Mouse (Mus musculus) CH12.LX (cell line): ENCODE data around the gene Cryaa. TPM values are rescaled to one million over a fixed set of nuclear protein-coding genes. Genes with fewer than 3 reads are reported as not detected.

ENCODE experiments used
- DNase-seq: peaks from one replicate; pipeline ENCODE4 v3.0.0-alpha.2; 2013; ENCODE audit errors: extremely low read depth
- H3K27ac ChIP-seq: 2 replicates; pipeline ENCODE4 v1.5.1; 2012; ENCODE audit warnings: low read depth, mild to moderate bottlenecking, control low read depth, moderate library complexity; ENCODE audit not compliant: insufficient read depth
- H3K27me3 ChIP-seq: replicated peaks from 2 replicates; pipeline ENCODE3; 2012; ENCODE audit warnings: inconsistent platforms
- H3K36me3 ChIP-seq, 2 experiments: replicated peaks in 1 of 2; 2 replicates each; pipeline versions ENCODE3 to v1.6.1; 2012; ENCODE audit warnings: inconsistent platforms in 1 of 2, low read length in 1 of 2, mild to moderate bottlenecking in 1 of 2, mixed read lengths in 1 of 2, moderate library complexity in 1 of 2; ENCODE audit not compliant: control insufficient read depth in 1 of 2, insufficient read depth in 1 of 2
- H3K4me1 ChIP-seq, 2 experiments: 2 replicates each; pipeline ENCODE4 v1.6.1; 2012; ENCODE audit warnings: inconsistent platforms in 1 of 2, moderate library complexity in 1 of 2; ENCODE audit not compliant: insufficient read depth in 2 of 2, control insufficient read depth in 1 of 2
- H3K4me2 ChIP-seq: 2 replicates; pipeline ENCODE4 v1.6.1; 2012; ENCODE audit warnings: low read depth, mild to moderate bottlenecking, control low read depth; ENCODE audit not compliant: poor library complexity, insufficient read depth, severe bottlenecking
- H3K4me3 ChIP-seq, 3 experiments: fragments of 150-350 bp in 1 of 3; sonication (generic) in 1 of 3; replicated peaks in 1 of 3; 2 replicates each; pipeline versions ENCODE3 to v1.5.1; 2011 to 2012; ENCODE audit warnings: low read depth in 2 of 3, low read length in 2 of 3, mild to moderate bottlenecking in 2 of 3, moderate library complexity in 2 of 3, control low read depth in 1 of 3, improper control_type of control experiment in 1 of 3, inconsistent platforms in 1 of 3, mixed read lengths in 1 of 3; ENCODE audit not compliant: poor library complexity in 1 of 3
- H3K79me2 ChIP-seq: replicated peaks from 2 replicates; pipeline ENCODE4 v1.6.1; 2012; ENCODE audit warnings: mild to moderate bottlenecking, moderate library complexity; ENCODE audit not compliant: control insufficient read depth, poor library complexity, insufficient read depth, severe bottlenecking; ENCODE audit errors: extremely low read depth
- H3K9ac ChIP-seq: 2 replicates; pipeline ENCODE4 v1.6.1; 2012; ENCODE audit warnings: low read depth, mild to moderate bottlenecking, control low read depth, moderate library complexity; ENCODE audit not compliant: insufficient read depth
- H3K9me3 ChIP-seq: replicated peaks from 2 replicates; pipeline ENCODE3; 2012; ENCODE audit warnings: low read length, inconsistent platforms, mixed read lengths
- BHLHE40 ChIP-seq: IDR thresholded peaks from 2 replicates; pipeline ENCODE4 v1.6.1; 2011; ENCODE audit warnings: mild to moderate bottlenecking, low read depth, low read length, improper control_type of control experiment
- CHD2 ChIP-seq: IDR thresholded peaks from 2 replicates; pipeline ENCODE4 v1.6.1; 2011; ENCODE audit warnings: low read length, improper control_type of control experiment
- CTCF ChIP-seq, 2 experiments: IDR thresholded peaks in 1 of 2; conservative IDR thresholded peaks in 1 of 2; 2 replicates each; pipeline ENCODE4 v1.5.1; 2011 to 2012; ENCODE audit warnings: low read depth in 2 of 2, low read length in 2 of 2, improper control_type of control experiment in 1 of 2, inconsistent platforms in 1 of 2, mild to moderate bottlenecking in 1 of 2, moderate library complexity in 1 of 2
- E2F4 ChIP-seq: IDR thresholded peaks from 2 replicates; pipeline ENCODE4 v1.6.1; 2011; ENCODE audit warnings: low read depth, low read length, improper control_type of control experiment; ENCODE audit not compliant: insufficient replicate concordance
- ELF1 ChIP-seq: IDR thresholded peaks from 2 replicates; pipeline ENCODE4 v1.6.1; 2014; ENCODE audit warnings: low read depth, mild to moderate bottlenecking, inconsistent platforms, low read length, improper control_type of control experiment
- EP300 ChIP-seq: IDR thresholded peaks from 2 replicates; pipeline ENCODE4 v1.6.1; 2011; ENCODE audit warnings: low read length, improper control_type of control experiment
- ETS1 ChIP-seq: conservative IDR thresholded peaks from 2 replicates; pipeline ENCODE4 v1.6.1; 2012; ENCODE audit warnings: low read depth, mild to moderate bottlenecking, inconsistent platforms, low read length, improper control_type of control experiment, moderate library complexity
- GABPA ChIP-seq: IDR thresholded peaks from 2 replicates; pipeline ENCODE4 v1.6.1; 2012; ENCODE audit warnings: low read depth, low read length, improper control_type of control experiment, inconsistent platforms; ENCODE audit not compliant: insufficient replicate concordance
- HCFC1 ChIP-seq: IDR thresholded peaks from 2 replicates; pipeline ENCODE4 v1.6.1; 2012; ENCODE audit warnings: low read depth, mild to moderate bottlenecking, inconsistent platforms, low read length, improper control_type of control experiment
- JUND ChIP-seq: conservative IDR thresholded peaks from 2 replicates; pipeline ENCODE4 v1.6.1; 2011; ENCODE audit warnings: low read depth, low read length, improper control_type of control experiment
- KAT2A ChIP-seq: IDR thresholded peaks from 2 replicates; pipeline ENCODE4 v1.6.1; 2012; ENCODE audit warnings: low read length, improper control_type of control experiment, inconsistent platforms; ENCODE audit not compliant: insufficient replicate concordance
- MAFK ChIP-seq: IDR thresholded peaks from 2 replicates; pipeline ENCODE4 v1.6.1; 2011; ENCODE audit warnings: low read length, improper control_type of control experiment; ENCODE audit not compliant: insufficient replicate concordance
- MAX ChIP-seq: IDR thresholded peaks from 2 replicates; pipeline ENCODE4 v1.6.1; 2011; ENCODE audit warnings: low read length, improper control_type of control experiment
- MAZ ChIP-seq: IDR thresholded peaks from 2 replicates; pipeline ENCODE4 v1.6.1; 2012; ENCODE audit warnings: low read depth, mild to moderate bottlenecking, inconsistent platforms, low read length, improper control_type of control experiment, moderate library complexity
- MEF2A ChIP-seq: IDR thresholded peaks from 2 replicates; pipeline ENCODE4 v1.6.1; 2014; ENCODE audit warnings: low read depth, mild to moderate bottlenecking, inconsistent platforms, low read length, improper control_type of control experiment, borderline replicate concordance
- MXI1 ChIP-seq: IDR thresholded peaks from 2 replicates; pipeline ENCODE4 v1.6.1; 2011; ENCODE audit warnings: mild to moderate bottlenecking, low read depth, low read length, improper control_type of control experiment
- MYC ChIP-seq: IDR thresholded peaks from 2 replicates; pipeline ENCODE4 v1.6.1; 2011; ENCODE audit warnings: low read depth, mild to moderate bottlenecking, improper control_type of control experiment, low read length
- NELFE ChIP-seq: IDR thresholded peaks from 2 replicates; pipeline ENCODE4 v1.6.1; 2011; ENCODE audit warnings: low read depth, low read length, improper control_type of control experiment
- NRF1 ChIP-seq: IDR thresholded peaks from 2 replicates; pipeline ENCODE4 v1.6.1; 2014; ENCODE audit warnings: low read depth, mild to moderate bottlenecking, inconsistent platforms, low read length, improper control_type of control experiment, moderate library complexity
- POLR2A ChIP-seq: IDR thresholded peaks from 2 replicates; pipeline ENCODE4 v1.6.1; 2011; ENCODE audit warnings: low read depth, mild to moderate bottlenecking, improper control_type of control experiment, low read length
- POLR2AphosphoS2 ChIP-seq: IDR thresholded peaks from 2 replicates; pipeline ENCODE4 v1.6.1; 2011; ENCODE audit warnings: low read depth, low read length, improper control_type of control experiment
- RCOR1 ChIP-seq: conservative IDR thresholded peaks from 2 replicates; pipeline ENCODE4 v1.6.1; 2012; ENCODE audit warnings: low read depth, mild to moderate bottlenecking, inconsistent platforms, low read length, improper control_type of control experiment
- SMC3 ChIP-seq: IDR thresholded peaks from 2 replicates; pipeline ENCODE4 v1.6.1; 2011; ENCODE audit warnings: low read depth, low read length, improper control_type of control experiment
- TBP ChIP-seq: conservative IDR thresholded peaks from 2 replicates; pipeline ENCODE4 v1.6.1; 2011; ENCODE audit warnings: low read depth, low read length, improper control_type of control experiment
- TCF12 ChIP-seq: IDR thresholded peaks from 2 replicates; pipeline ENCODE4 v1.6.1; 2014; ENCODE audit warnings: low read depth, mild to moderate bottlenecking, inconsistent platforms, low read length, improper control_type of control experiment
- UBTF ChIP-seq: IDR thresholded peaks from 2 replicates; pipeline ENCODE4 v1.6.1; 2012; ENCODE audit warnings: low read depth, mild to moderate bottlenecking, inconsistent platforms, low read length, improper control_type of control experiment, moderate library complexity
- USF2 ChIP-seq: conservative IDR thresholded peaks from 2 replicates; pipeline ENCODE4 v1.6.1; 2011; ENCODE audit warnings: low read depth, low read length, improper control_type of control experiment
- ZC3H11A ChIP-seq: IDR thresholded peaks from 2 replicates; pipeline ENCODE4 v1.6.1; 2012; ENCODE audit warnings: low read depth, mild to moderate bottlenecking, inconsistent platforms, low read length, improper control_type of control experiment
- ZMIZ1 ChIP-seq: IDR thresholded peaks from 2 replicates; pipeline ENCODE4 v1.6.1; 2012; ENCODE audit warnings: low read depth, mild to moderate bottlenecking, inconsistent platforms, low read length, improper control_type of control experiment
- ZNF384 ChIP-seq: IDR thresholded peaks from 2 replicates; pipeline ENCODE4 v1.6.1; 2012; ENCODE audit warnings: low read depth, low read length, improper control_type of control experiment, inconsistent platforms
- dilution Hi-C: fragments of 300-500 bp; cut with MboI; formaldehyde crosslinking; loops from 2 replicates; pipeline ENCODE4 v1.14.3; 2020; ENCODE audit warnings: low sequenced_read_pairs; ENCODE audit not compliant: extremely low pct_unique_long_range_greater_than_20kb, extremely low pct_ligation_motif_present
- in situ Hi-C: fragments of 300-500 bp; cut with MboI; formaldehyde crosslinking; loops from 3 replicates; pipeline ENCODE4 v1.14.3; 2019; ENCODE audit warnings: low sequenced_read_pairs, low pct_ligation_motif_present, low pct_unique_long_range_greater_than_20kb, mixed read lengths
- polyA plus RNA-seq: library from polyadenylated mRNA; unstranded; fragments of >175 nt; gene quantifications from 2 replicates; pipeline ENCODE4 v1.2.1, GENCODE M21; 2012; ENCODE audit warnings: low read depth; ENCODE audit not compliant: insufficient read length
- total RNA-seq, 2 experiments: library from RNA; depleted of rRNA; stranded (reverse); fragments of 300-350 nt in 1 of 2; fragments of >200 nt in 1 of 2; gene quantifications; 2 replicates each; pipeline ENCODE4 v1.2.3; 2012 to 2014

Cryaa gene
- total and polyA plus RNA-seq, 3 experiments = 0.51 TPM; not detected in 2

DNA sequence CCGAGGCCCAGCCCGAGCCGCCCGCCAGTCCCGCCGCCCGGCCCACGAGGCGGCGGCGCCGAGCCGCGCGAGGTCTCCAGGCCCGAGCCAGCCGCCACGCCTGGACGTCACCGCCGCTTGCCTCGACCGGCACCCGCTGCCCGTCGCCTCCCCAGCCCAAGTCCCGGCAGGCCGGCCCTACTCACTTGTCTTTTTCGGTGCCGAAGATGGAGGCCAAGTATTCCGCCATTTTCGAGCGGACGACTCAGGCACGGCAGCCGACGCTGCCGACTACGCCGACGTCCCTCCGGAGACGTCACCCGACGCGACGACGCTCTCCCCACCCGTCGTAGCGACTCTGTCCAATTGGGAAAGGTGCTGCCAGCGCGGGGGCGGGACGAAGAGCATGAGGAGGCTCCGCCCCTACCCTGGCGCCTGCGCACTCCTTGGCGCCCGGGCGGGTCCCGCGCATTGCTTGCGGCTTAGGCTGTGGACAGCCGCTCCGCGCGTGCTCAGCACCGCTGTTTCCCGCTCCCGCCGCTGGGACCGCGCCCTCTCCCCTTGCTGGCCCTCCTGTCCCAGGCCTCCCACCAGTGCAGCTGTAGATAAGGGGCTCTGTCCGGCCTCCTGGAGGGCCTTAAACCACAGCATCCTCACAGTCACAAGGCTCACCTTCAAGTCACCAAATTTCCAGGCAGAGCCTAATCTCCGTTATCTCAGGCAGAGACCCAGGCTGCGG lies 19.0 kb upstream of the Cryaa start, which contains the start of gene U2af1:
Gene U2af1, minus strand, starts transcription at position 425 of the 718 bp plus-strand sequence.
- Histone ChIP-seq H3K36me3 (peaks cover 20 to 27% of the 10 kb centered on the region in 2 experiments), H3K4me2 (peak within 1 kb of the TSS; percentile 93), H3K4me1 (peaks cover 2 to 30% of the 10 kb centered on the region in 2 experiments; a peak in 2 of 4 replicates), H3K79me2 (peaks cover 48% of the 10 kb centered on the region), H3K4me3 (peak within 1 kb of the TSS; percentile 85 to 99 (median 96)), H3K9ac (peak within 1 kb of the TSS; percentile 89), H3K27me3 (no peaks in the 10 kb centered on the region), H3K9me3 (peaks cover 2% of the 10 kb centered on the region), H3K27ac (peak within 1 kb of the TSS; percentile 46; the same call in 1 of the 2 replicates)
- in situ Hi-C loops (no loop called here), dilution Hi-C loops (no loop called here)
- peak; percentile 96 for DNase-seq
- TF ChIP-seq HCFC1 (peak; percentile 85), TBP (peak; percentile 86), MEF2A (peak; percentile 38; the same call in 1 of the 2 replicates), POLR2A (peak; percentile 94), MXI1 (peak; percentile 82), MAX (peak; percentile 84), GABPA (no peak; the same call in 1 of the 2 replicates), USF2 (no peak), ELF1 (peak; percentile 59), NELFE (peak; percentile 94), ZMIZ1 (peak; percentile 88), ZNF384 (no peak), POLR2AphosphoS2 (0 out of 2 replicates have a peak, but pooled peaks have one; percentile 65), EP300 (no peak), ZC3H11A (no peak), KAT2A (peak; percentile 62; the same call in 1 of the 2 replicates), CHD2 (no peak), SMC3 (no peak), RCOR1 (no peak), UBTF (no peak), ETS1 (no peak), MAZ (no peak), MYC (no peak), JUND (no peak), NRF1 (peak; percentile 94), E2F4 (peak; percentile 53; the same call in 1 of the 2 replicates), BHLHE40 (peak; percentile 54; the same call in 1 of the 2 replicates), CTCF (conservative IDR thresholded peaks at IDR 0.05 in 1 of 2, IDR thresholded peaks at IDR 0.05 in 1 of 2; ENCODE audit: low read depth in 2 of 2, low read length in 2 of 2) (no peak), MAFK (no peak), TCF12 (peak; percentile 71)
